Mouse (Mus musculus): ENCODE results near the gene Tldc1.

- TF ChIP-seq CTCF (conservative IDR thresholded peaks at IDR 0.05; ENCODE audit: low read length) = no peak
- no peak for TF ChIP-seq POU5F1 (IDR thresholded peaks at IDR 0.05; ENCODE audit: borderline replicate concordance, low read length)
- no peak for TF ChIP-seq NANOG (IDR thresholded peaks at IDR 0.05; ENCODE audit: borderline replicate concordance, low read length)
These were observed 39.9 kb downstream of the Tldc1 start for GRCm38 (mm10) chr8:119738129-119738907.

All from E14TG2a.4 (cell line).